Mouse (Mus musculus) heart, postnatal 0 days (tissue): Measurements from ENCODE around the gene Nacc2.

ENCODE experiments used
- CTCF ChIP-seq: IDR thresholded peaks from 2 replicates; pipeline ENCODE4 v1.5.1; 2016; ENCODE audit warnings: antibody characterized with exemption, control low read depth, low read depth
- EP300 ChIP-seq: IDR thresholded peaks from 2 replicates; pipeline ENCODE4 v1.6.1; 2016; ENCODE audit warnings: antibody characterized with exemption, low read depth

GRCm38 (mm10) chr2:26048816-26049215, 74.2 kb downstream of the Nacc2 start:
- TF ChIP-seq CTCF, result no peak
- no peak for TF ChIP-seq EP300
